Mouse (Mus musculus) kidney, embryonic 14.5 days (tissue): ENCODE measurements around the gene Col6a4. TPM values are rescaled to one million over a fixed set of nuclear protein-coding genes. Genes with fewer than 3 reads are reported as not detected.

Experiments used
- ATAC-seq: fragments of 200-750 bp; cut with Nextera tagmentation; 2 replicates; pipeline ENCODE4 v1.8.0; 2017; ENCODE audit warnings: moderate number of reproducible peaks, mild to moderate bottlenecking, moderate TSS enrichment, moderate library complexity; ENCODE audit not compliant: low FRiP score, low TSS enrichment
- H3K27ac ChIP-seq: fragments of 300-500 bp; sonication (generic); 2 replicates; pipeline ENCODE4 v1.5.1; 2014; ENCODE audit warnings: low read depth, mild to moderate bottlenecking, low read length, moderate library complexity, mixed read lengths
- H3K27me3 ChIP-seq: fragments of 300-500 bp; sonication (generic); 2 replicates; pipeline ENCODE4 v1.6.1; 2014; ENCODE audit warnings: mild to moderate bottlenecking, low read length; ENCODE audit not compliant: control insufficient read depth, insufficient read depth
- H3K36me3 ChIP-seq: fragments of 300-500 bp; sonication (generic); 2 replicates; pipeline ENCODE4 v1.6.1; 2014; ENCODE audit warnings: low read length, mixed read lengths; ENCODE audit not compliant: control insufficient read depth, insufficient read depth
- H3K4me1 ChIP-seq: fragments of 300-500 bp; sonication (generic); 2 replicates; pipeline ENCODE4 v1.6.1; 2014; ENCODE audit warnings: low read length, mixed read lengths; ENCODE audit not compliant: control insufficient read depth, insufficient read depth
- H3K4me2 ChIP-seq: fragments of 300-500 bp; sonication (generic); replicated peaks from 2 replicates; pipeline ENCODE4 v1.6.1; 2014; ENCODE audit warnings: low read depth, mild to moderate bottlenecking, low read length
- H3K4me3 ChIP-seq: fragments of 300-500 bp; sonication (generic); 2 replicates; pipeline ENCODE4 v1.5.1; 2014; ENCODE audit warnings: mild to moderate bottlenecking, low read length
- H3K9ac ChIP-seq: fragments of 300-500 bp; sonication (generic); 2 replicates; pipeline ENCODE4 v1.6.1; 2014; ENCODE audit warnings: low read depth, mild to moderate bottlenecking, low read length, moderate library complexity
- H3K9me3 ChIP-seq: fragments of 300-500 bp; sonication (generic); 2 replicates; pipeline ENCODE4 v1.6.1; 2016; ENCODE audit warnings: low read length; ENCODE audit not compliant: control insufficient read depth
- WGBS: fragments of 180-500 bp; shearing (Covaris S2); extraction: QIAGEN DNeasy Blood & Tissue Kit; methylation state at CpG from one replicate; pipeline ENCODE4 v1.1.7; 2014; 5-methylcytosine and 5-hydroxymethylcytosine counted together
- polyA plus RNA-seq: library from polyadenylated mRNA; unstranded; fragments of >200 nt; fragmentation: Nextera tagmentation; extraction: Ambion mirVana; gene quantifications from 2 replicates; pipeline ENCODE4 v1.2.1, GENCODE M21; 2014

Gene Col6a4
- polyA plus RNA-seq, result 0.50 and 0.76 TPM in 2 replicates

DNA sequence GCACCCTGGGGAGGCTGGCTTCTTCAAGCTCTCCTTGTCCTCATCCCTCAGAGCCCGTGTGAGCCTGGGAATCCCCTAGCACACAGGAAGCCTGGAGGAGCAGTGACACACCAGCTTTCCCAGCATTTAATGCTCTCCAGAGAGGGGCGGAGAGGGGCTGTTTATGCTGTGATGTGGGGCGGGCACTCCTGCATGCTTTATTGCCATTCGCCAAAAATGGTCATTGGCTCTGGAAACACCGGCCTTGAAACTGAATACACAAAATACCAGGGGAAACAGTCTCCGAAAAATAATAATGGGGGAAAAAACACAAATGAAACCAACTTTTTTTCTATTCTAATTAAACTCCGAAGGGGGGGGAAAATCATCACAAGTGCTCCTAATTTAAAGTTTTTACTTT, at the start of gene Col6a4:
TSS of gene Col6a4 (minus strand) at position 101 of the 400 bp plus-strand sequence.
- Histone ChIP-seq H3K27me3 (no peaks in the 10 kb centered on the region), H3K36me3 (no peaks in the 10 kb centered on the region), H3K9me3 (no peaks in the 10 kb centered on the region), H3K4me2 (no peak within 1 kb of the TSS), H3K27ac (no peak within 1 kb of the TSS), H3K4me1 (no peaks in the 10 kb centered on the region), H3K9ac (no peak within 1 kb of the TSS), H3K4me3 (no peak within 1 kb of the TSS)
- 46% methylated on average over 7 of the region's 7 CpGs for WGBS
- ATAC-seq, result no peak

DNA sequence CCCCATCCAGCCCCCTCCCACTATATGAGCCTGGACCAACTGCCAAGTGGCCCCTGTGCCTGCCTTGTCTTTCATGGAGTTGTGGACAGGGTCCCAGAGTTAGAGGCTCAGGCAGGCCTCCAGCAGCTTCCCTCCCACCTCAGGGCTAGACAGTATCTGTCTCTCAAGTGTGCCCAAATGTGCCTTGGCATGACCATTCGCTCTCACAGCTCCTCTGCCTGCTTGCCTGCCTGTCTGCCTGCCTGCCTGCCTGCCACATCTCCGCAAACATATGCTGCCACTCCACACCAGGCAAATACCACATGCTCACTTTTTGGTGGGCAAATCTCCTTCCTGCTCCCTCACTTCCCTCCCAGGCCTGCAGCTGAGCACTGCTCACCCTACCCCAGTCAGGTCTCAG, 49.0 kb upstream of the Col6a4 start:
- no peaks in the 10 kb centered on the region for H3K36me3 ChIP-seq
- no peak overlapping the region for H3K4me3 ChIP-seq
- 81% methylated on average over 2 of the region's 2 CpGs for WGBS
- no peaks in the 10 kb centered on the region for H3K9me3 ChIP-seq
- no peak for ATAC-seq
- peaks cover 35% of the 10 kb centered on the region for H3K27me3 ChIP-seq
- H3K9ac ChIP-seq, result no peak overlapping the region
- peaks cover 11% of the 10 kb centered on the region; the same call in 1 of the 2 replicates for H3K4me1 ChIP-seq
- H3K27ac ChIP-seq, result no peak overlapping the region
- H3K4me2 ChIP-seq, result no peak overlapping the region

- no peak overlapping the region for H3K27ac ChIP-seq
- H3K36me3 ChIP-seq, result no peaks in the 10 kb centered on the region
- peaks cover 9% of the 10 kb centered on the region; the same call in 1 of the 2 replicates for H3K4me1 ChIP-seq
- 89% methylated on average over 7 of the region's 7 CpGs for WGBS
- no peak overlapping the region for H3K9ac ChIP-seq
- ATAC-seq, result no peak
- H3K9me3 ChIP-seq, result no peaks in the 10 kb centered on the region
- peaks cover 22% of the 10 kb centered on the region for H3K27me3 ChIP-seq
- H3K4me3 ChIP-seq, result no peak overlapping the region
- no peak overlapping the region for H3K4me2 ChIP-seq
These were observed 47.6 kb upstream of the Col6a4 start for GRCm38 (mm10) chr9:106144176-106144575.

GRCm38 (mm10) chr9:106141955-106142354, 45.4 kb upstream of the Col6a4 start:
- no peak overlapping the region for H3K4me2 ChIP-seq
- H3K36me3 ChIP-seq, result no peaks in the 10 kb centered on the region
- peaks cover 2% of the 10 kb centered on the region for H3K27me3 ChIP-seq
- 76% methylated on average over 12 of the region's 12 CpGs for WGBS
- no peak overlapping the region for H3K27ac ChIP-seq
- H3K9ac ChIP-seq, result no peak overlapping the region
- no peak overlapping the region for H3K4me3 ChIP-seq
- ATAC-seq, result no peak
- H3K4me1 ChIP-seq, result no peaks in the 10 kb centered on the region
- H3K9me3 ChIP-seq, result no peaks in the 10 kb centered on the region

DNA sequence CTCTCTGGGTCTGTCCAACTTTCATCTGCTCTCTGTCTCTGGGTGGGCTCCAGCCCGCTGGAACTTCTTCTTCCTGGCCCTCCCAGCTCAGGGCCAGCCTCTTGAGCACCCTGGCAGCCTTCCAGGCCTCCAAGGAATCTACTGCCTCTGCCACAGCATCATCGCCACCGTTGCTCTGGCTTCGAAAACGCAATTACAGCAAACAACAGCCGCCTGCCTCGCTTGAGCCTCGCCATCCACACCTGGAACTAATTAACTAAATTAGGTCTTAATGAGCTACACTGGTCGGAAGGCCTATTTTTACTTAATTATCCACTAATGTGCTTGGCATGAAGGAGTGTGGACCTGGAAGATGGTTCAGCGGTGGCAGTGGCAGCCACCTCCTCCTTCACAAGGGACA, 43.2 kb upstream of the Col6a4 start:
- Histone ChIP-seq H3K4me1 (no peaks in the 10 kb centered on the region), H3K4me3 (no peak overlapping the region), H3K36me3 (no peaks in the 10 kb centered on the region), H3K27ac (no peak overlapping the region), H3K27me3 (no peaks in the 10 kb centered on the region), H3K9me3 (no peaks in the 10 kb centered on the region), H3K4me2 (no peak overlapping the region), H3K9ac (no peak overlapping the region)
- no peak for ATAC-seq
- 59% methylated on average over 10 of the region's 10 CpGs for WGBS

GRCm38 (mm10) chr9:106137671-106138216, 41.2 kb upstream of the Col6a4 start:
- no peaks in the 10 kb centered on the region for H3K27me3 ChIP-seq
- 48% methylated on average over 10 of the region's 10 CpGs for WGBS

GRCm38 (mm10) chr9:106130250-106130649, 33.7 kb upstream of the Col6a4 start:
- WGBS, result 75% methylated on average over 7 of the region's 7 CpGs
- no peaks in the 10 kb centered on the region for H3K9me3 ChIP-seq
- H3K36me3 ChIP-seq, result no peaks in the 10 kb centered on the region
- H3K27me3 ChIP-seq, result no peaks in the 10 kb centered on the region
- no peak overlapping the region for H3K4me3 ChIP-seq
- no peak overlapping the region for H3K27ac ChIP-seq
- H3K4me2 ChIP-seq, result no peak overlapping the region
- H3K9ac ChIP-seq, result no peak overlapping the region
- no peaks in the 10 kb centered on the region for H3K4me1 ChIP-seq
- no peak for ATAC-seq

More at GRCm38 (mm10) chr9:106137671-106138216, 41.2 kb upstream of the Col6a4 start:
- ATAC-seq, result no peak
- Histone ChIP-seq H3K4me2 (no peak overlapping the region), H3K4me1 (no peaks in the 10 kb centered on the region), H3K27ac (no peak overlapping the region), H3K36me3 (no peaks in the 10 kb centered on the region), H3K9ac (no peak overlapping the region), H3K4me3 (no peak overlapping the region), H3K9me3 (no peaks in the 10 kb centered on the region)

- Histone ChIP-seq H3K4me3 (no peak overlapping the region), H3K4me2 (no peak overlapping the region), H3K36me3 (no peaks in the 10 kb centered on the region), H3K27me3 (no peaks in the 10 kb centered on the region), H3K9me3 (no peaks in the 10 kb centered on the region), H3K9ac (no peak overlapping the region), H3K4me1 (no peaks in the 10 kb centered on the region), H3K27ac (no peak overlapping the region)
- WGBS, result 77% methylated on average over 2 of the region's 2 CpGs
- no peak for ATAC-seq
These were observed 32.5 kb upstream of the Col6a4 start for GRCm38 (mm10) chr9:106129072-106129471.

GRCm38 (mm10) chr9:106126786-106127251, 30.2 kb upstream of the Col6a4 start:
- no peaks in the 10 kb centered on the region for H3K9me3 ChIP-seq
- no peaks in the 10 kb centered on the region for H3K4me1 ChIP-seq
- H3K4me2 ChIP-seq, result no peak overlapping the region
- no peak overlapping the region for H3K9ac ChIP-seq
- no peak overlapping the region for H3K27ac ChIP-seq
- H3K4me3 ChIP-seq, result no peak overlapping the region
- no peaks in the 10 kb centered on the region for H3K27me3 ChIP-seq
- WGBS, result 33% methylated on average over 2 of the region's 2 CpGs
- ATAC-seq, result no peak
- H3K36me3 ChIP-seq, result no peaks in the 10 kb centered on the region
